Mouse (Mus musculus) neural tube, embryonic 14.5 days (tissue): ENCODE data around the gene Pth1r. TPM values are rescaled to one million over a fixed set of nuclear protein-coding genes. Genes with fewer than 3 reads are reported as not detected.

Experiments
- ATAC-seq: fragments of 200-750 bp; cut with Nextera tagmentation; 2 replicates; pipeline ENCODE4 v1.8.0; 2017; ENCODE audit warnings: low read depth, mild to moderate bottlenecking, moderate TSS enrichment, moderate library complexity
- H3K27ac ChIP-seq: fragments of 300-500 bp; sonication (generic); 2 replicates; pipeline ENCODE4 v1.5.1; 2014; ENCODE audit warnings: low read depth, mild to moderate bottlenecking, control low read depth, low read length, moderate library complexity, mixed read lengths
- H3K27me3 ChIP-seq: fragments of 300-500 bp; sonication (generic); 2 replicates; pipeline ENCODE4 v1.6.1; 2014; ENCODE audit warnings: low read length; ENCODE audit not compliant: control insufficient read depth, insufficient read depth
- H3K36me3 ChIP-seq: fragments of 300-500 bp; sonication (generic); 2 replicates; pipeline ENCODE4 v1.6.1; 2014; ENCODE audit warnings: low read length, mixed read lengths; ENCODE audit not compliant: control insufficient read depth, insufficient read depth
- H3K4me1 ChIP-seq: fragments of 300-500 bp; sonication (generic); 2 replicates; pipeline ENCODE4 v1.6.1; 2014; ENCODE audit warnings: low read length; ENCODE audit not compliant: control insufficient read depth, insufficient read depth
- H3K4me2 ChIP-seq: fragments of 300-500 bp; sonication (generic); 2 replicates; pipeline ENCODE4 v1.6.1; 2014; ENCODE audit warnings: mild to moderate bottlenecking, low read depth, low read length, control low read depth
- H3K4me3 ChIP-seq: fragments of 300-500 bp; sonication (generic); 2 replicates; pipeline ENCODE4 v1.5.1; 2014; ENCODE audit warnings: low read depth, low read length, control low read depth, mixed read lengths
- H3K9ac ChIP-seq: fragments of 300-500 bp; sonication (generic); replicated peaks from 2 replicates; pipeline ENCODE4 v1.6.1; 2014; ENCODE audit warnings: low read depth, mild to moderate bottlenecking, control low read depth, low read length, mixed read lengths
- H3K9me3 ChIP-seq: fragments of 300-500 bp; sonication (generic); 2 replicates; pipeline ENCODE4 v1.6.1; 2016; ENCODE audit warnings: low read length; ENCODE audit not compliant: control insufficient read depth
- WGBS: fragments of 180-500 bp; shearing (Covaris S2); extraction: QIAGEN DNeasy Blood & Tissue Kit; methylation state at CpG from one replicate; pipeline ENCODE4 v1.1.7; 2014; 5-methylcytosine and 5-hydroxymethylcytosine counted together
- polyA plus RNA-seq: library from polyadenylated mRNA; unstranded; fragments of >200 nt; fragmentation: Nextera tagmentation; extraction: Ambion mirVana; gene quantifications from 2 replicates; pipeline ENCODE4 v1.2.1, GENCODE M21; 2014

The Pth1r gene
- polyA plus RNA-seq, 1 experiment from 2014 or later: 5.2 TPM

- Histone ChIP-seq H3K4me1 (no peaks in the 10 kb centered on the region), H3K9me3 (no peaks in the 10 kb centered on the region), H3K9ac (no peak overlapping the region), H3K36me3 (no peaks in the 10 kb centered on the region), H3K4me2 (no peak overlapping the region), H3K4me3 (no peak overlapping the region), H3K27ac (no peak overlapping the region), H3K27me3 (no peaks in the 10 kb centered on the region)
- ATAC-seq: no peak
- 91% methylated on average over 10 of the region's 10 CpGs for WGBS
These were observed 28.5 kb upstream of the Pth1r start for GRCm38 (mm10) chr9:110775269-110776022.

GRCm38 (mm10) chr9:110774403-110775268 lies 27.7 kb upstream of the Pth1r start:
- Histone ChIP-seq H3K4me1 (no peaks in the 10 kb centered on the region), H3K9me3 (no peaks in the 10 kb centered on the region), H3K36me3 (no peaks in the 10 kb centered on the region), H3K9ac (no peak overlapping the region), H3K27me3 (no peaks in the 10 kb centered on the region), H3K27ac (no peak overlapping the region), H3K4me2 (no peak overlapping the region), H3K4me3 (no peak overlapping the region)
- WGBS: 77% methylated on average over 15 of the region's 15 CpGs
- ATAC-seq: no peak

GRCm38 (mm10) chr9:110772336-110772735 lies 25.4 kb upstream of the Pth1r start:
- Histone ChIP-seq H3K4me1 (no peaks in the 10 kb centered on the region), H3K9ac (no peak overlapping the region), H3K36me3 (no peaks in the 10 kb centered on the region), H3K27ac (no peak overlapping the region), H3K4me3 (no peak overlapping the region), H3K4me2 (no peak overlapping the region), H3K9me3 (no peaks in the 10 kb centered on the region), H3K27me3 (no peaks in the 10 kb centered on the region)
- 95% methylated on average over 10 of the region's 10 CpGs for WGBS
- no peak for ATAC-seq

GRCm38 (mm10) chr9:110763405-110763804 lies 16.5 kb upstream of the Pth1r start:
- ATAC-seq: no peak
- Histone ChIP-seq H3K9ac (no peak overlapping the region), H3K27me3 (no peaks in the 10 kb centered on the region), H3K9me3 (no peaks in the 10 kb centered on the region), H3K4me1 (no peaks in the 10 kb centered on the region), H3K4me3 (no peak overlapping the region), H3K27ac (no peak overlapping the region), H3K4me2 (no peak overlapping the region), H3K36me3 (no peaks in the 10 kb centered on the region)
- 29% methylated on average over 2 of the region's 2 CpGs for WGBS

- ATAC-seq: no peak
- Histone ChIP-seq H3K36me3 (no peaks in the 10 kb centered on the region), H3K27ac (no peak overlapping the region), H3K9me3 (no peaks in the 10 kb centered on the region), H3K4me1 (no peaks in the 10 kb centered on the region), H3K9ac (no peak overlapping the region), H3K4me2 (no peak overlapping the region), H3K4me3 (no peak overlapping the region), H3K27me3 (no peaks in the 10 kb centered on the region)
- whole genome bisulfite sequencing: 69% methylated on average over 10 of the region's 10 CpGs
These were observed 15.8 kb upstream of the Pth1r start for GRCm38 (mm10) chr9:110762763-110763162.

GRCm38 (mm10) chr9:110760886-110761285 lies 13.9 kb upstream of the Pth1r start:
- 87% methylated on average over 8 of the region's 8 CpGs for WGBS
- Histone ChIP-seq H3K9ac (no peak overlapping the region), H3K4me1 (no peaks in the 10 kb centered on the region), H3K9me3 (no peaks in the 10 kb centered on the region), H3K36me3 (no peaks in the 10 kb centered on the region), H3K27ac (no peak overlapping the region), H3K4me2 (no peak overlapping the region), H3K27me3 (no peaks in the 10 kb centered on the region), H3K4me3 (no peak overlapping the region)
- no peak for ATAC-seq

GRCm38 (mm10) chr9:110759265-110759664 lies 12.3 kb upstream of the Pth1r start:
- H3K27ac ChIP-seq: no peak overlapping the region
- no peak overlapping the region for H3K4me3 ChIP-seq
- WGBS: 58% methylated on average over 2 of the region's 2 CpGs
- H3K36me3 ChIP-seq: no peaks in the 10 kb centered on the region
- no peak overlapping the region for H3K9ac ChIP-seq
- no peak for ATAC-seq
- H3K9me3 ChIP-seq: no peaks in the 10 kb centered on the region
- H3K27me3 ChIP-seq: no peaks in the 10 kb centered on the region
- no peak overlapping the region for H3K4me2 ChIP-seq
- H3K4me1 ChIP-seq: no peaks in the 10 kb centered on the region

GRCm38 (mm10) chr9:110758605-110759004 lies 11.7 kb upstream of the Pth1r start:
- no peak overlapping the region for H3K4me3 ChIP-seq
- no peaks in the 10 kb centered on the region for H3K9me3 ChIP-seq
- 73% methylated on average over 8 of the region's 8 CpGs for WGBS
- no peaks in the 10 kb centered on the region for H3K36me3 ChIP-seq
- ATAC-seq: no peak
- H3K27me3 ChIP-seq: no peaks in the 10 kb centered on the region
- no peak overlapping the region for H3K27ac ChIP-seq
- H3K4me1 ChIP-seq: no peaks in the 10 kb centered on the region
- H3K4me2 ChIP-seq: no peak overlapping the region
- H3K9ac ChIP-seq: no peak overlapping the region

GRCm38 (mm10) chr9:110757816-110758215 lies 10.9 kb upstream of the Pth1r start:
- 84% methylated on average over 5 of the region's 5 CpGs for WGBS
- H3K36me3 ChIP-seq: no peaks in the 10 kb centered on the region
- no peaks in the 10 kb centered on the region for H3K9me3 ChIP-seq
- H3K4me2 ChIP-seq: no peak overlapping the region
- no peak for ATAC-seq
- H3K27me3 ChIP-seq: no peaks in the 10 kb centered on the region
- H3K27ac ChIP-seq: no peak overlapping the region
- H3K4me1 ChIP-seq: no peaks in the 10 kb centered on the region
- H3K4me3 ChIP-seq: no peak overlapping the region
- no peak overlapping the region for H3K9ac ChIP-seq
